Mouse (Mus musculus): ENCODE results near the gene Wasf2. TPM values are rescaled to one million over a fixed set of nuclear protein-coding genes. Genes with fewer than 3 reads are reported as not detected.
A peak's percentile ranks its signal among the peaks of the same experiment; 100 is the strongest.

Wasf2 gene
- polyA plus RNA-seq (2012; rRNA removed), result 14.2 and 16.3 TPM in 2 replicates

- DNase-seq (ENCODE audit: extremely low spot score in 1 of 2, low spot score in 1 of 2), result peak; percentile 79 to 94
Measured at GRCm38 (mm10) chr4:133129931-133130889, at the start of gene Wasf2. TSS of gene Wasf2 (plus strand) at chr4:133130505.

GRCm38 (mm10) chr4:133080862-133081261, 49.4 kb upstream of the Wasf2 start:
- DNase-seq (ENCODE audit: extremely low spot score in 1 of 2, low spot score in 1 of 2), result no peak

GRCm38 (mm10) chr4:133082216-133082773, 48.0 kb upstream of the Wasf2 start:
- DNase-seq (ENCODE audit: extremely low spot score in 1 of 2, low spot score in 1 of 2), result no peak

- no peak for DNase-seq (ENCODE audit: extremely low spot score in 1 of 2, low spot score in 1 of 2)
Measured at GRCm38 (mm10) chr4:133083991-133084861, 46.1 kb upstream of the Wasf2 start.

GRCm38 (mm10) chr4:133085011-133085782, 45.1 kb upstream of the Wasf2 start:
- DNase-seq (ENCODE audit: extremely low spot score in 1 of 2, low spot score in 1 of 2), result peak in 1 of 2 experiments; percentile 68

GRCm38 (mm10) chr4:133085783-133086342, 44.4 kb upstream of the Wasf2 start:
- DNase-seq (ENCODE audit: extremely low spot score in 1 of 2, low spot score in 1 of 2), result no peak

GRCm38 (mm10) chr4:133087177-133087714, 43.1 kb upstream of the Wasf2 start:
- DNase-seq (ENCODE audit: extremely low spot score in 1 of 2, low spot score in 1 of 2), result no peak

- peak in 1 of 2 experiments; percentile 55 for DNase-seq (ENCODE audit: extremely low spot score in 1 of 2, low spot score in 1 of 2)
Measured at GRCm38 (mm10) chr4:133087835-133088234, 42.5 kb upstream of the Wasf2 start.

GRCm38 (mm10) chr4:133089319-133089718, 41.0 kb upstream of the Wasf2 start:
- no peak for DNase-seq (ENCODE audit: extremely low spot score in 1 of 2, low spot score in 1 of 2)

GRCm38 (mm10) chr4:133089802-133090201, 40.5 kb upstream of the Wasf2 start:
- no peak for DNase-seq (ENCODE audit: extremely low spot score in 1 of 2, low spot score in 1 of 2)

GRCm38 (mm10) chr4:133090276-133090719, 40.0 kb upstream of the Wasf2 start:
- DNase-seq (ENCODE audit: extremely low spot score in 1 of 2, low spot score in 1 of 2), result no peak

GRCm38 (mm10) chr4:133090720-133091458, 39.4 kb upstream of the Wasf2 start:
- DNase-seq (ENCODE audit: extremely low spot score in 1 of 2, low spot score in 1 of 2), result no peak

GRCm38 (mm10) chr4:133091459-133091785, 38.9 kb upstream of the Wasf2 start:
- DNase-seq (ENCODE audit: extremely low spot score in 1 of 2, low spot score in 1 of 2), result no peak

GRCm38 (mm10) chr4:133092453-133092901, 37.8 kb upstream of the Wasf2 start:
- DNase-seq (ENCODE audit: extremely low spot score in 1 of 2, low spot score in 1 of 2), result peak in 1 of 2 experiments; percentile 58

GRCm38 (mm10) chr4:133093056-133093455, 37.2 kb upstream of the Wasf2 start:
- DNase-seq (ENCODE audit: extremely low spot score in 1 of 2, low spot score in 1 of 2), result no peak

- no peak for DNase-seq (ENCODE audit: extremely low spot score in 1 of 2, low spot score in 1 of 2)
Measured at GRCm38 (mm10) chr4:133093481-133094033, 36.7 kb upstream of the Wasf2 start.

GRCm38 (mm10) chr4:133094255-133094654, 36.0 kb upstream of the Wasf2 start:
- no peak for DNase-seq (ENCODE audit: extremely low spot score in 1 of 2, low spot score in 1 of 2)

- no peak for DNase-seq (ENCODE audit: extremely low spot score in 1 of 2, low spot score in 1 of 2)
Measured at GRCm38 (mm10) chr4:133094936-133095733, 35.2 kb upstream of the Wasf2 start.
